Comparison of ENCODE assay signal across 13 mouse cellular contexts in the genomic region with DNA sequence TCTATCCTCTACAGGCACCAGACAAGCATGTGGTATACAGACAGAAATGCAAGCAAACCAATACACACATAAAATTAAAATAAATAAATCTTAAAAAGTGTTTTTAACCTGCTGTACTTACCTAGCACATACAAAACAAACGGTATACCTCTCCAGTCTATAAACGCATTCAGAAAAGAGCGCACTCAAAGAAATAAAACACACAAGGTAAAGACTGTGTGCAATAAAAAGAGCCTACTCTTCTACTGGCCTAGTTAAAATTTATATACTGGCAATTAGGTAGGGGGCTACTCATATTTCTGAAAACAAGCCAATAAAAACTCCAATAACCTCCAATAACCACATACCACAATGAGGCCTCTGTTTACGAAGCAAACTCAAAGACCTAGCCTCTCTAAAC.
"Had no signal": no experiment of that assay in that cellular context is flagged by ENCODE, and none has a peak within 500 bp of the region (broad histone marks: within the 10 kb centered on the region; RNA-seq: fewer than 3 reads in every experiment).

No protein-coding gene starts in this region.

- H3K4me1 ChIP-seq: midbrain, embryonic 12.5 days had no signal

- H3K4me3 ChIP-seq: lung, embryonic 15.5 days; megakaryocyte, embryonic 14.5 days; midbrain, embryonic 12.5 days had no signal

- DNase-seq: kidney, adult 8-10 months; kidney, postnatal 36 days; lung, postnatal 14 days; right cerebral cortex, adult 18-20 months; right cerebral cortex, postnatal 25 days; thymus, postnatal 36 days had no signal

- H3K27me3 ChIP-seq: lung, embryonic 15.5 days; megakaryocyte, embryonic 14.5 days; midbrain, embryonic 12.5 days had no signal

- H3K27ac ChIP-seq: hindbrain, embryonic 14.5 days; lung, embryonic 15.5 days; macrophage; midbrain, embryonic 12.5 days had no signal

- H3K36me3 ChIP-seq: lung, embryonic 15.5 days; midbrain, embryonic 12.5 days had no signal

- H3K9ac ChIP-seq: hindbrain, embryonic 14.5 days; lung, embryonic 15.5 days; midbrain, embryonic 12.5 days had no signal

- ATAC-seq: intestine, embryonic 16.5 days; midbrain, embryonic 16.5 days had no signal

- H3K9me3 ChIP-seq: lung, embryonic 15.5 days; megakaryocyte, embryonic 14.5 days; midbrain, embryonic 12.5 days had no signal

- H3K4me2 ChIP-seq: hindbrain, embryonic 14.5 days; lung, embryonic 15.5 days; midbrain, embryonic 12.5 days had no signal
